Mouse (Mus musculus) heart, adult 18-20 months (tissue): ENCODE measurements around the gene Baiap2l1. TPM values are rescaled to one million over a fixed set of nuclear protein-coding genes. Genes with fewer than 3 reads are reported as not detected.

Experiments
- DNase-seq, 2 experiments: peaks; one replicate each; pipeline ENCODE4 v3.0.0; 2021 to 2022; ENCODE audit warnings: mixed read lengths in 1 of 2
- total RNA-seq, 2 experiments: library from RNA; stranded (reverse); gene quantifications; 2 replicates each; pipeline ENCODE4 v1.2.3; 2021

Gene Baiap2l1
- total RNA-seq, 2 experiments from 2014 or later: 7.2 to 7.4 TPM

- DNase-seq: no peak
Measured at GRCm38 (mm10) chr5:144284599-144284998, 73.3 kb downstream of the Baiap2l1 start.

- DNase-seq: peak; percentile 51 to 54
Measured at GRCm38 (mm10) chr5:144283551-144284031, 74.3 kb downstream of the Baiap2l1 start.

- DNase-seq: no peak
Measured at GRCm38 (mm10) chr5:144282470-144283260, 75.2 kb downstream of the Baiap2l1 start.

- DNase-seq: no peak
Measured at GRCm38 (mm10) chr5:144279926-144280325, 78.0 kb downstream of the Baiap2l1 start.

GRCm38 (mm10) chr5:144279081-144279541 is 78.8 kb downstream of the Baiap2l1 start:
- no peak for DNase-seq

- DNase-seq: no peak
Measured at GRCm38 (mm10) chr5:144278374-144278960, 79.4 kb downstream of the Baiap2l1 start.

GRCm38 (mm10) chr5:144276898-144277630 is 80.8 kb downstream of the Baiap2l1 start:
- peak in 1 of 2 experiments; percentile 19 for DNase-seq

GRCm38 (mm10) chr5:144274904-144275303 is 83.0 kb downstream of the Baiap2l1 start:
- DNase-seq: peak in 1 of 2 experiments; percentile 47

- no peak for DNase-seq
Measured at GRCm38 (mm10) chr5:144271772-144272171, 86.1 kb downstream of the Baiap2l1 start.

- peak; percentile 44 to 55 for DNase-seq
Measured at GRCm38 (mm10) chr5:144271118-144271517, 86.8 kb downstream of the Baiap2l1 start.

- no peak for DNase-seq
Measured at GRCm38 (mm10) chr5:144270420-144270819, 87.5 kb downstream of the Baiap2l1 start.

- DNase-seq: no peak
Measured at GRCm38 (mm10) chr5:144269926-144270325, 88.0 kb downstream of the Baiap2l1 start.

- DNase-seq: peak; percentile 74 to 77
Measured at GRCm38 (mm10) chr5:144267535-144268241, 90.2 kb downstream of the Baiap2l1 start.

GRCm38 (mm10) chr5:144263496-144263895 is 94.4 kb downstream of the Baiap2l1 start:
- DNase-seq: no peak

GRCm38 (mm10) chr5:144263082-144263481 is 94.8 kb downstream of the Baiap2l1 start:
- no peak for DNase-seq

GRCm38 (mm10) chr5:144261829-144262228 is 96.1 kb downstream of the Baiap2l1 start:
- no peak for DNase-seq

- no peak for DNase-seq
Measured at GRCm38 (mm10) chr5:144261309-144261708, 96.6 kb downstream of the Baiap2l1 start.

- no peak for DNase-seq
Measured at GRCm38 (mm10) chr5:144260464-144260863, 97.4 kb downstream of the Baiap2l1 start.

- no peak for DNase-seq
Measured at GRCm38 (mm10) chr5:144259228-144259627, 98.7 kb downstream of the Baiap2l1 start.

- no peak for DNase-seq
Measured at GRCm38 (mm10) chr5:144258687-144259086, 99.2 kb downstream of the Baiap2l1 start.

- peak; percentile 88 to 90 for DNase-seq
Measured at GRCm38 (mm10) chr5:144258131-144258611, 99.7 kb downstream of the Baiap2l1 start.
